Mouse (Mus musculus): ENCODE results near the gene Padi2. TPM values are rescaled to one million over a fixed set of nuclear protein-coding genes. Genes with fewer than 3 reads are reported as not detected.

Gene Padi2
- total and polyA plus RNA-seq, 3 experiments = 0.04 TPM; not detected in 2

- Histone ChIP-seq H3K9ac (ENCODE audit: insufficient read depth, low read depth) (no peak overlapping the region), H3K27ac (ENCODE audit: insufficient read depth, low read depth) (no peak overlapping the region), H3K4me2 (ENCODE audit: insufficient read depth, low read depth, poor library complexity, severe bottlenecking) (no peak overlapping the region), H3K4me1 (ENCODE audit: control insufficient read depth in 1 of 2, insufficient read depth in 2 of 2) (peaks cover 0 to 7% of the 10 kb centered on the region in 2 experiments; a peak in 1 of 4 replicates), H3K27me3 (replicated peaks) (no peaks in the 10 kb centered on the region), H3K9me3 (replicated peaks; ENCODE audit: low read length) (no peaks in the 10 kb centered on the region), H3K36me3 (replicated peaks in 1 of 2; ENCODE audit: control insufficient read depth in 1 of 2, insufficient read depth in 1 of 2, low read length in 1 of 2) (peaks cover 69 to 95% of the 10 kb centered on the region in 2 experiments), H3K4me3 (replicated peaks in 1 of 3; ENCODE audit: low read depth in 2 of 3, low read length in 2 of 3, poor library complexity in 1 of 3) (no peak overlapping the region), H3K79me2 (replicated peaks; ENCODE audit: control insufficient read depth, extremely low read depth, insufficient read depth, poor library complexity, severe bottlenecking) (no peaks in the 10 kb centered on the region)
- dilution Hi-C loops (cut with MboI; ENCODE audit: extremely low pct_ligation_motif_present, extremely low pct_unique_long_range_greater_than_20kb, low sequenced_read_pairs) (no loop called here), in situ Hi-C loops (cut with MboI; ENCODE audit: low pct_ligation_motif_present, low pct_unique_long_range_greater_than_20kb, low sequenced_read_pairs) (loop anchor here (5.0 kb wide), 1 partner anchor 51 kb away; no protein-coding TSS in a partner anchor)
- TF ChIP-seq EP300 (IDR thresholded peaks at IDR 0.05; ENCODE audit: low read length) (no peak), UBTF (IDR thresholded peaks at IDR 0.05; ENCODE audit: low read depth, low read length) (no peak), KAT2A (IDR thresholded peaks at IDR 0.05; ENCODE audit: insufficient replicate concordance, low read length) (no peak), ZMIZ1 (IDR thresholded peaks at IDR 0.05; ENCODE audit: low read depth, low read length) (no peak), NELFE (IDR thresholded peaks at IDR 0.05; ENCODE audit: low read depth, low read length) (no peak), CHD2 (IDR thresholded peaks at IDR 0.05; ENCODE audit: low read length) (no peak), POLR2A (IDR thresholded peaks at IDR 0.05; ENCODE audit: low read depth, low read length) (no peak), BHLHE40 (IDR thresholded peaks at IDR 0.05; ENCODE audit: low read depth, low read length) (no peak), MAX (IDR thresholded peaks at IDR 0.05; ENCODE audit: low read length) (no peak), GABPA (IDR thresholded peaks at IDR 0.05; ENCODE audit: insufficient replicate concordance, low read depth, low read length) (no peak), POLR2AphosphoS2 (IDR thresholded peaks at IDR 0.05; ENCODE audit: low read depth, low read length) (no peak)
- DNase-seq (ENCODE audit: extremely low read depth) = no peak
Measured at GRCm38 (mm10) chr4:140971691-140972090, 65.5 kb downstream of the Padi2 start.

GRCm38 (mm10) chr4:140974408-140974807, 68.3 kb downstream of the Padi2 start:
- in situ Hi-C loops (cut with MboI; ENCODE audit: low pct_ligation_motif_present, low pct_unique_long_range_greater_than_20kb, low sequenced_read_pairs) (loop anchor here (5.0 kb wide), 1 partner anchor 48 kb away; no protein-coding TSS in a partner anchor), dilution Hi-C loops (cut with MboI; ENCODE audit: extremely low pct_ligation_motif_present, extremely low pct_unique_long_range_greater_than_20kb, low sequenced_read_pairs) (no loop called here)
- no peaks in the 10 kb centered on the region for H3K9me3 ChIP-seq (replicated peaks; ENCODE audit: low read length)
- H3K79me2 ChIP-seq (replicated peaks; ENCODE audit: control insufficient read depth, extremely low read depth, insufficient read depth, poor library complexity, severe bottlenecking) = no peaks in the 10 kb centered on the region
- H3K27me3 ChIP-seq (replicated peaks) = no peaks in the 10 kb centered on the region
- DNase-seq (ENCODE audit: extremely low read depth) = no peak
- peaks cover 84 to 97% of the 10 kb centered on the region in 2 experiments for H3K36me3 ChIP-seq (replicated peaks in 1 of 2; ENCODE audit: control insufficient read depth in 1 of 2, insufficient read depth in 1 of 2, low read length in 1 of 2)
- no peak overlapping the region for H3K9ac ChIP-seq (ENCODE audit: insufficient read depth, low read depth)
- peaks cover 0 to 7% of the 10 kb centered on the region in 2 experiments; a peak in 1 of 4 replicates for H3K4me1 ChIP-seq (ENCODE audit: control insufficient read depth in 1 of 2, insufficient read depth in 2 of 2)
- TF ChIP-seq ELF1 (IDR thresholded peaks at IDR 0.05; ENCODE audit: low read depth, low read length) (no peak), BHLHE40 (IDR thresholded peaks at IDR 0.05; ENCODE audit: low read depth, low read length) (no peak), UBTF (IDR thresholded peaks at IDR 0.05; ENCODE audit: low read depth, low read length) (no peak), USF1 (IDR thresholded peaks at IDR 0.05; ENCODE audit: low read depth, low read length) (no peak), MXI1 (IDR thresholded peaks at IDR 0.05; ENCODE audit: low read depth, low read length) (no peak), POLR2AphosphoS2 (IDR thresholded peaks at IDR 0.05; ENCODE audit: low read depth, low read length) (no peak), ZC3H11A (IDR thresholded peaks at IDR 0.05; ENCODE audit: low read depth, low read length) (no peak), NELFE (IDR thresholded peaks at IDR 0.05; ENCODE audit: low read depth, low read length) (no peak)
- H3K4me2 ChIP-seq (ENCODE audit: insufficient read depth, low read depth, poor library complexity, severe bottlenecking) = no peak overlapping the region
- H3K4me3 ChIP-seq (replicated peaks in 1 of 3; ENCODE audit: low read depth in 2 of 3, low read length in 2 of 3, poor library complexity in 1 of 3) = no peak overlapping the region
- no peak overlapping the region for H3K27ac ChIP-seq (ENCODE audit: insufficient read depth, low read depth)

Measured in CH12.LX (cell line).